Mouse (Mus musculus) forelimb bud, embryonic 11.5 days (tissue): ENCODE results near the gene Dis3.

Experiments
- DNase-seq: peaks from one replicate; pipeline ENCODE4 v3.0.0-alpha.2; 2012; ENCODE audit warnings: low read depth, low spot score

Dis3 gene

DNA sequence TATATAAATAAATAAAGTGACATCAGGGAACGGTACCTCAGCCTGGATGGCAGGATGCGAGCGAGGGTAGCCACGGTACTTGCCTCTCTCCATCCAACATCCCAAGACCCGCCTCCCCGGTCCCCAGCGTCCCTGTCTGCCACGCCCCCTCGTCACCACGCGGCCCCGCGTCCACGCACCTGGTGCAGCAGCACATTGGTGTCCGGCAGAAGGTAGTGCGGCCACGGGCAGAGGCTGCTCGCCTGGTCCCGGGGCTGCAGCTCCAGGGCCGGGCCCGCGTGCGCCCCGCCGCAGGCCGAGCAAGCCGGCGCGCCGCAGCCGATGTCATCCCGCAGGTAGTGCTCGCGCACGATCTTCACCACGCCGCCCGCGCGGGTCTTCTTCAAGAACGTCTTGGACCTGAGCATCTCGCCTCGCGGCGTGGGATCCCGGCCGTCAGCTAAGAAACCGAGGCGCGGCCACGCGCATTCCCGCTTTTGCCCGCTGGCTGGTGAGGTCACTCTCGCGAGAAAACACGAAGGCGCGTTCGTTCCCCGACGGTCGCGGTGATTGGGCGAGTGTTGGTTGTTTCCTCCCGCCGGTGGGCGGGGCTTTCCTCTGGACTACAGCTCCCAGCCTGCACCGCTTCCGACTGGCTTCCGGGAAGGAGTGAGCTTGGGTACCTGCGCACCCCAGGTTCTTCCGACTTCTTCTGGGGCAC is at the start of gene Dis3, which contains the start of gene Pibf1:
TSS of gene Dis3 (minus strand) at position 504 of the 700 bp plus-strand sequence.
TSS of gene Pibf1 (plus strand) at position 158 of the 700 bp plus-strand sequence.
- DNase-seq = peak; percentile 98

DNA sequence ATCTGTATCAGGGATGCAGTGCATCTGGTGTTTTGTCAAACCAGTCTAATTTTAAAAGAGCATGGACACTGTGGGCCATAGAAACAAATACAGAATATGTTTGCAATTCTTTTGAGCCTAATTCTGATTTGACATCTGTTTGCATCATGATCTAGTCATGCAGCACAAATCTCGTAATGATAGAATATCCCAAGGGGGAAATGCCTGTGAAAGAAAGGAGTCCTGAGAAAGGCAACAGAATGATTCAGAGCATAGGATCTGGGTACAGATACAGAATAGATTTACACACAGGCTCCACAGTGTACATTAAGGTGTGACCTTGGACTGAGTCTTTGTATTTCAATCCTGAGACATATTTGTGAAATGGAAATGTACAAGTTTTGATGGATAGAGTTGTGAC is 47.3 kb upstream of the Dis3 start:
- no peak for DNase-seq

DNA sequence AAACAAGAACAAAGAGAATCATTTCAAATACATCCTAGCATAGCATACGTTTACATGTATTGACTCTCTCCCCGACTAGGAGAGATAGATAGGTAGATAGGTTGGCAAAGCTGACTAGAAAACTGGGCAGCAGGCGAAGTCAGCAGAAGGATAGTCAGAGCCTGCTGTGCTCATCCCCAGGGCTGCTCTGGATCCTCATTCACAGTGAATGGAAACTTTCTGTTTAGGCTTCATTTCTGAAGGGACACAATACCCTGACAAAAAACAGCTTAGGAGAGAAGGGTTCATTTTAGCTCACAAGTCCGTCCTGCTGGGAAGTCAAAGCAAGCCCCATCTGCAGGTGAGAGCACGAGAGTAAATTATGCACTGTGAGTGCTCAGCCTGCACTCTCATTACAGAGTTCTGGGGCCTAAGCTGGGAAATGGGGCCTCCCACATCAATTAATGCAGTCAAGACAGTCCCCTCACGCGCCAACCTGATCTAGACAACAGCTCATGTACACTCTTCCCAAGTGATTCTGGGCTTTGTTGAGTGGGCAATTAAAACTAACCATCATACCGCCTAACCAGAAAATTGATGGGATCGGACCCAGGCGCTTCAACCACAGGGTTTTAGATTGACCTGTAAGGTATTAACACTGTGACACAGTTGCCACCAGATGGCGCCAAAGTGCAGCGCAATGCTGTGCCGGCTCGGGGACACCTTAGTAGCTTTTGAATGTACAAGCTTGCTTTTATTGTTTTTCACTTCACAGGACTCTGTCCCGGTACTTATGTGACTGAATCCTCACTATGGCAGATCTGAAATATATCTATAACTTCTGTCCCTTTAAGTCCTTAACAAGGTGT is 42.4 kb upstream of the Dis3 start:
- peak; percentile 85 for DNase-seq

DNA sequence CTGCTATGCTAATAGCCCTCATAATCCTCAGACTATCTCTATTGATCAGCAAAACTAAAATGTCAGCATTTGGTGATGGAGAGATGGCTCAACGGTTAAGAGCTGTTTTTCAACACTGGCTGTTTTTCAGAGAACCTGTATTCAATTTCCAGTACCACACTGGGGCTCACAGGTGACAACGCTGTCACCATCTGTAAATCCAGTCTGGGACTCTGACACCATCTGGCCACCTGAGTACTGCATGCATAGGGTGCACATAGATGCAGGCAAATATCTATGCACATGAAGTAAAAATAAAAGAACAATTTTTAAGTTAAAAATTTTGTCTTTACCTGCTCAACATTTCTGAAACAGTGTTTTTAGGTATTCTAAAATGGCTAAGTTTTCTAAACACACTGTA is 40.5 kb upstream of the Dis3 start:
- no peak for DNase-seq

DNA sequence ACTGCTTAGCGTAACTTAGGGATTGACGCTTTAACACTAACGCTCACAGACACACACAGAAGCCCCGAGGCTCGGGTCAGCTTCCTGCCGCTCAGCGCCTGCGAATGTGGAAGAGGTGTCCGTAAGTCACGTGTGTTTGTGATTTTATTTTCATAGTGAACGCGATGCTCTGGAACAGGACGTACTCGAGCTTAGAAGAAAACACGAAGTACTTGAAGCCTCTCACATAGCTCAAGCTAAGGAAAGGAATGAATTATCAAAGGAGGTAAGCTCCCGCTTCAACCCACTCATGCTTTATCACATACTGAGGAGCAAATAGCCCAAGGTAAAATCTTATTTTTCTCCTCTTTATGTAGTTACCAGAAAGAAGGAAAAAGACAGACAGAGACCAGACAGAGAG is 36.7 kb upstream of the Dis3 start:
- no peak for DNase-seq

DNA sequence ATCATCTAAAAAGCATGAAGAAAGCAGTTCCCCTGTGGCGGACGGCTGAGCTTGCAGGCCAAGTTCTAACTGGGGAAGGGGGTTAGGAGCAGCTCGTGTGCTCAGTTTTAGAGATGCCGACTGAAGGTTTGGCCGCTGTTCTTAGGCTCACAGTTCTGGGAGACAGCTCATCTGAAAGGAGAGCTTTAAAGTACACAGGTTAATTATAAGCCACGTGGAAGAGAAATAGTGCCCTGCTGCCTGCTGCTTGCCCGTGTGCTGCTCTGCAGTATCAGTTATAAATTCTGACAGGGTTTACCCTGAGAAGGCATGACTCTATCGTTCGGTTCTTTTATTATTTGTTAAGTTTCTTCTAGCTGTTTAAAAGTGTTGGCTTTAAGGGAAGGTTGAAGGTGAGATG is 36.2 kb upstream of the Dis3 start:
- no peak for DNase-seq

DNA sequence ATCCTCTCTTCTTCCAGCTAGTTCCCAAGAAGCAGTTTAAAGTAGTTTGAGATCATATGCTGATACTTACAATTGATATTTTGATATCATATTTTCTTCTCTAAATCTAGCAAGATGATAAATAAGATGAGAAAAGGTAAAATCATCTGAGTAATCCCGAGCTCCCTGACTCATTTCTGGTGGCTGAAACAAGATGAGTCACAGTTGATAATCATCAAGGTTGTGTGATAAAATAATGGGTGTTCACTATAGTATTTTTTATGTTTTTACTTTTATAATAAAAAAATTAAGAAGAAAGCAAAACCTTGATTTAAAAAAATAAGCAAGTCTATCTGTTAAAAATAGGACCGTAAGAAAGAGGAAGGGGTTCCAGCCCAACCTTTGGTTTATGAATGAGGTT is 34.5 kb upstream of the Dis3 start:
- no peak for DNase-seq

DNA sequence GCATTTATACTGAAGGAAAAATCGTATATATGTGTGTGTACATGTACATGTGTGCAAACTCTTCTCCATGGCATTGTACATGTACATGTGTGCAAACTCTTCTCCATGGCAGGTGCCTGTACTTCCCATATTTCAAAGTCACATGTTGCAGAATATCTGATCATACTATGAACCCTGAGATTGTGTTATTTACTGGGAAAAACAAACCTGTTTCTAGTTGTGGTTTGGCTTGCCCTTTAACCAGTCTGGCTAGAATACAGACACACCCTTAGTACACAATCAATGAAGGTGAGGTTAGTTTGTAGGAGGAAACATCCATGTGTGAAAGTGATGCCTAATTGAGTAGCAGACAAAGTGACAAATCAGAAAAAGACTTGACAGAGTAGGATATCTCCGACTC is 29.5 kb upstream of the Dis3 start:
- DNase-seq = no peak

DNA sequence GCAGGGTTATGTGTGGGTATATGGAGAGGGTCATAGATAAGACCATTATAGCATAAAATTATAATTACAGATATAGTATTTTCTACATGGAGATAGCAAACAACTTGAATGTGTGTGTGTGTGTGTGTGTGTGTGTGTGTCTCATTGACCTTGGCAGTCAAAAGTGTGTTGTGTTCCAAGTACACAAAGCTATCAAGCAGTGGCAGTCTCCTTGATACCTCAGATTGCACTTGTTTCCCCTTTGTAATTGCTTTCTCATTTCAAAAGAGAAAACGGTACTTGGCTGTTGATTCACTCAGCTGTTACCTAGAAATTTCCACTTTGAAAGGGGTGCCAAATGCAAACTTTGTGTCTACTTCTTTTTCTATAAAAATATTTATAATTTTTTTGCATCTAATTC is 27.9 kb upstream of the Dis3 start:
- DNase-seq = no peak

DNA sequence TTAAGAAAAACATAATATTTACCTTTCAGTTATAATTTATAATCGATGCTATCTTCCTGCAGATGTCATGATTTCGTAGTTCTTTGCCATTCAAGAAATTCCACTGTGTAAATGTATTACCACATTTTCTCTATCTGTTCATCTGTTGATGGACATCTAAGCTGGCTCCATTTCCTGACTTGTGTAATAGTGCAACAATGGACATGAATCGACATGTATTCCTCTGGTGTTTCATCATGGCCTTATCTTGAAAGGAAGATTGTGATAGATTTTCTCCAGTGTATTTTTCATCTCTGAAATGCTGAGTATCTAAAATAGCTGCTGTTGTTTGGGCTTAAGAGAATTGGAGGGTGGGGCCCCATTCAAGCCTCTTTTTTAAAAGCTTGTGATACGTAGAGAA is 27.1 kb upstream of the Dis3 start:
- no peak for DNase-seq

DNA sequence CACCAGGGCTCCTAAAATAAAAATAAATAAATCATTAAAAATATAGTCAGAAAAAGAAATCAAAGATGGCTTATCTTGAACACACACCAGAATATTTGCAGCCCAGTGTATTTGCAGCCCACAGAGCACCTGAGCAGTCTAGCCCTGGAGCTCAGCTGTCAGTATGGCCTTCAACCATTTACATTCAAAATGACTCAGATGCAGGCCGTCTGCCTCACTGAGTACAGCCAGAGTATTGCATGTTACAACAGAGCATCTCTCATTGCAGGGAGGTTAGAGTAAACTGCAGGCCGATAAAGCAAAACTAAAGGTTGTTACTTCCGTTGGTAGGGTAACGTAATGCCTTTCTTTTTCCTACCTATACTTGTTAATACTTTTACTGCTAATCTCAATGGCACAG is 24.5 kb upstream of the Dis3 start:
- no peak for DNase-seq

DNA sequence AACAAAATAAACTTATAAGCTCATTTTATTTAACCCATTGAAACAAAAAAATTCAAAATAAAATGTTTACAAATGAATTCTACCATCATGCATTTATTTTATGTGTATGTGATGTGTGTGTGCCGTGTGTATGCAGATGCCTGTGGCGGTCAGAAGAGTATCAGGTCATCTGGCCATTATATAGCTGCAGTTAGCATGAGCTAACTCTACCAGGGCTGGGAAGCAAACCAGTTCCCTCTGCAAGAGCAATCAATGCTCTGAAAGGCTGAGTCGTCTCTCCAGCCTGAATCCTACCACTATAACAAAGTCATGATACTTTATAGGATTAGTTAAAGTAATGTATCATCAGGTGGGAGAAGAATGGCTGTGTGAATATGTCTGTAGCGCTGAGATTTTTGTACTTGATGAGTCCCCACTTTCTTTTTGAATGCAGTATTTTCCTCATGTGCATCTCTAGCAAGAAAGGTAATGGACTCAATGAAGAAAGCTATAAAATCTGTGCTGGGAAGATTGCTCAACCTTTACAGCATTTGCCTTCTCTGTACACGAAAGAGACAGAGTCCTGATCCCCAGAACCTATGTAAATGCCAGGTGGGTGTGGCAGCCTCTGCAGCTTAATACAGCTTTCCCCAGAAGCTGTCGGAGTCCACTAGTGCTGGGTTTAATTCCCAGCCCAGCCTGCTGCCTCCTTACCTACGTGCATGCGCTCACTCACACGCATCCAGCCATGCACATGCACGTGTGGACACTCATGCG is 22.2 kb upstream of the Dis3 start:
- DNase-seq = no peak

DNA sequence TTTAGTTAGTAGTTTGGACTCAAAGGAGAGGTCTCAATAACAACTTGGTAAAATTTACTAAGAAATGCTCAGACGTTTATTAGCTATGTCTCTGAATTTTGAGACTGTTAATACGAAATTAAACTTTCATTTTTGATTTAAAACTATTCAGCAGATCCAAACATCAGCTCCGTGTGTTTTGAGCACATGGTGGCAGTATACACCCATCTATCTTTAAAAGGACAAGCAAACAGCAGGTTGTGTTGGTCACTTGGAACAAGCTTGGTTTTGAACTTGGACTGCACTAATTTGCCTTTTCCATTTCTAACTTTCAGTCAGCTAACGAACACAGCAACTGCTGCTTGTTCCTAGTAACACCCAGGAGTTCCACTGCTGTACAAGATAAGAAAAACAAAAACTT is 18.0 kb upstream of the Dis3 start:
- no peak for DNase-seq

DNA sequence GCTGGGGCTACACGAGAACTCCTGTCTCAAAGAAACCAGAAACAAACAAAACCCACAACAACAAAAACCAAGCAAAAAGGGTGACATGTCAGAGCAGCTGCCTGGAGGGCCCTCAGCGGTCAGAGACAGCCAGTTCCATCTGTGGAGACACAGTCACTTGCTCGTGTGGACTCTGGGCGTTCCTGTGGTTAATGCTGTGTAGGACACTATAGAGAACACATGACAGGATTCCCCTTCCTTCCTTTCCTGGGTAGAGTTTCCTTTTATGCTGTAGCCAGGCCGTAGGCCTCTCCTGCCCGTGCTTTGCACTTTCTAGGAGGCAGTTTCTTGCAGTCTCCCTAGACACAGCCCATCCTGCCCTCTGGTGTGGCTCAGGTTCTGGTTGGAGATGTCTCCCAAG is 9.2 kb upstream of the Dis3 start:
- no peak for DNase-seq

DNA sequence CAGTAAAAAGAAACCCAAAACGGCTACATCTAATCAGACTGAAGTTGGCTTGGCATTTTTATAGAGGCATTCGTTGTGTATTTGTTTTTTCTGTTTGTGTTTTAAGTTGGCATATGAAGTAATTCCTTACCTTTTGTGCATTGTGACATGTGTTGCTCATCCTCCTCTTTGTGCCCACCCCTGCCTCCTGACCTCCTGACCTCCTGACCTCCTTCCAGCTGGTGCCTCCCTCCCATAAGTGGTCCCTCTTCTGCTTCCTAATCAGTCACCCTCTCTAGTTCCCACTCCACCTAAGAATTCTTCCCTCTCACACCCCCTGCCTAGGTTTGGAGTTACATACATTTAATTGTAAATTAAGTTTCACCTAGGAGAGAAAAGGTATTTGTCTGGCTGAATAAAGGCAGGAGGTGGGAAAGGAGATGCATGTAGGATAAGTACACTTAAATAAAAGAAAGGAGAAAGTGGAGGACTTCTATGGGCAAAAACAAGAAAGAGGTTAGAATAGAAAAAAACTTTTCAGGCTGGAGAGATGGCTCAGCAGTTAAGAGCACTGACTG is 8.1 kb upstream of the Dis3 start:
- DNase-seq = no peak

DNA sequence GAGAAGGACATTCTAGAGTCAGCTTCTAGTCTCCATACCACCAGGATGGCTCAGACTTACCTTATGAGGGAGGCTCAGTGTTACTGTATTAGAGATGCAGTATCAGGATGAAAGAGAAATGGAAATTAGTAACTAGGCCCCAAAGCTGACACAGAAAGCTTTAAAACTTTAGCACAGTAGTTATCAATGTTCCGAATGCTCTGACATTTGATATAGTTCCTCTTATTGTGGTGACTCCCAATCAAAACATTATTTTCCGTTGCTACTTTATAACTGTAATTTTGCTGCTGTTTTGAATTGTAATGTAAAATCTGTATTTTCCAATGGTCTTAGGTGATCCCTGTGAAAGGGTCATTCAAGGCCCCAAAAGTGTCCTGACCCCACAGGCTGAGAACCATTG is 7.1 kb upstream of the Dis3 start:
- no peak for DNase-seq

DNA sequence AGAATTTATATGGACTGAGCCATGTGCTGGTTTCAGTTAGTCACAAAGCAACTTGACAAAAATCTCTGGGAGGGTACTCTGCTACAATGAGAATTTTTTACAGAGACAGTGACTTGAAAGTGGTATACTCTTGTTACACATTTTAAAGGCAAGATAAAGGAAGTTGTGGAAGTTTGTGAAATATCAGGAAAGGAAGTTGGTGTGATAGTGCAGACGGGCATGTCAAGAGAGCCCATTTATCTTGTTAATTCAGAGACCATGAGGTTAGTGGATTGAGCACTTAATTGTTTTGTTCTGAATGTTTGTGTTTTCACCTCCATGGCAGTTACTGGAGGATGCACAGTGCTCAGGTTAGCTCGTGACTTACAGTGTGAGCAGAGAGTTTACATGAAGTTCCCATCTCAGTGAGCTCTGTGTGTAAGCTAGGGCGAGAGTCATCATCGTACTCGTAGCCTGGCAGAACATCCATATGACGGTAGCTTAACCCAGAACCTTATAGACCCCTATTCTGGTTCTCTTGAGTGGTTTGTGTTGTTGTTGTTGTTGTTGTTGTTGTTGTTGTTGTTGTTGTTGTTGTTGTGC is 5.1 kb upstream of the Dis3 start:
- DNase-seq = no peak

DNA sequence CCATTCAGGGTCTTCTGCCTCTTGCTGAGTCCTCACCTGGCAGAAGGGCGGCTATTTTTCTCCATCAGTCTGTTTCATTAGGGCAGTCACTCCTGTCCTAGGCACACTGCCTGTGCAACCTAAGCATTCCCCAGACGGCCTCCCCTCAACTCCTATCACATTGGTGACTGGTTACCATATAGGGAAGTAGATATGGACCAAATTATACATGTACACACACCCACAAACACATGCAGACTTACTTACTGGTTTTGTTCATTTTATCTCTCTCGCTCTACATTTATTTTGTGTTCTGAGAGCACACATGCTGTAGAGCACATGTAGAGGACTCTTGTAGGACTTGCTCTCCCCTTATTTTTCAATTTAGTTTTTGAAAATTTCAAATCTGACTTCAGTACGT is 3.5 kb upstream of the Dis3 start:
- DNase-seq = no peak

DNA sequence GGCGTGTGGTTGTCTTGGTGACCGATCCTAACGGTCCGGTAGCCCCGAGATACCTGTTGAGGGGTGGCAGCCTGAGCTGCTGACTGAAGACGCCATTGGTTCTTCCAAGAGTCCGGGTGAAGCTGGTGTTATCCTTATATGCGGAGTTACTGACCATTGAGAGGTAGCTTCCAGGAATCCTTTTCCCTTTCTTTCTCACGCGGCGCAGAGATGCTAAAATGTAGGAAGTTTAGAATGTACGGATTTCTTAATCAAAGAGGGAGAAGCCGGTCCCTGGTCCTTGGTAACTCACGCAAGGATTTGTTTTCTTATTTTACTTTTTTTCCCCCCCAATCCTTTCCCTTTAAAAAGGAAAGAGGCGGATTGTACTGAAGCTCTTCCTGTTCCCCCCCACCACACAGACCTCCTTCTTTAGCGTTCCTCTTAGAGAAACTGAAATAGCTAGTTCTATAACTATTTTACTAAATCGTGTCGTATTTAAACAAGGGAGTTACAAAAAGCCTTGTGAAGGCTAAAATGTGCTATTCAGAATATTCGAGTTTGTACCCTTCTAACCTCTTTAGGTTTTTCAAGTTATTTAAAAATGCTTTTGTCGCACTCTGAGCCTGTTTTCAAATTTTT is 507 bp upstream of the Dis3 start:
- DNase-seq = no peak

DNA sequence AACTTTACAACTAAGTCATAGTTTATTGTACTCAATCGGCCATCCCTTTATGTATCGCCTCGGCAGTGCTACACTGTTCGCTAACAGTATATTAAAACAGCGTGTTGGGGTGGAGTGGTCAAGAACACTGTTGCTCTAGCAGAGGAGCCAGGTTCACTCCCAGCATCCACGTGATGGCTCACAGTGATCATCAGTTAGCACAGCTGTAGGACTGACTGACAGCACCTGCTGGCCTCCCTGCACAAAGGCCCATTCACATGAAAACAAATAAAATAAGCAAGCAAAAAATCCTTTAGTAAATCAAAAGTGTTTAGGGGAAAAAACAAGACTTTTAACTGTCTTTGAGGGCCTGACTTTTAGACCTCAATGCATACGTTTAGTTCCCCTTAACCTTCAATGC is 10.6 kb downstream of the Dis3 start:
- DNase-seq = no peak

DNA sequence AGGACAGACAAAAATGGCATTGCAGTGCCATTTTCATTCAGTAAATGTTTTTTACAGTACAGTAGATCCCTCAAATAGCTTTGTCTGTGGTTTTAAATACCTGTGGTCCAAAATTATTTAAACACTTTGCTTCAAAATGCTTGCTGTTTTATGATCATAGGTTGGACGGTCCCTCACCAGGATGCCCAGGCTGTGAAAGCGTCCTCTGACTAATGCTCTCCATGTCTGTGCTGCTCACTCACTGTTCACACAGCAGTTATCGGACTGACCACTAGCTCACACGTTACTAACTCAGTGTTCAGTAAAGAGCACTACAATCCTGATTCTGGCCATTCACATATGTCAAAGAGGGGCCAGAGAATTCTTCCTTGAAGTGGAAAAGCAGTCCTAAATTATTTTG is 28.4 kb downstream of the Dis3 start:
- DNase-seq = no peak
